Mouse (Mus musculus): ENCODE results near the gene Selp. TPM values are rescaled to one million over a fixed set of nuclear protein-coding genes. Genes with fewer than 3 reads are reported as not detected.

The Selp gene
- polyA plus RNA-seq (2012; rRNA removed), result 1.1 and 1.7 TPM in 2 replicates

GRCm38 (mm10) chr1:164114947-164115493 is at the start of gene Selp:
Selp (plus strand) TSS chr1:164115264.
- no peak for DNase-seq (ENCODE audit: low read depth, low spot score)
- WGBS, result 69% methylated on average over 8 of the region's 8 CpGs

DNA sequence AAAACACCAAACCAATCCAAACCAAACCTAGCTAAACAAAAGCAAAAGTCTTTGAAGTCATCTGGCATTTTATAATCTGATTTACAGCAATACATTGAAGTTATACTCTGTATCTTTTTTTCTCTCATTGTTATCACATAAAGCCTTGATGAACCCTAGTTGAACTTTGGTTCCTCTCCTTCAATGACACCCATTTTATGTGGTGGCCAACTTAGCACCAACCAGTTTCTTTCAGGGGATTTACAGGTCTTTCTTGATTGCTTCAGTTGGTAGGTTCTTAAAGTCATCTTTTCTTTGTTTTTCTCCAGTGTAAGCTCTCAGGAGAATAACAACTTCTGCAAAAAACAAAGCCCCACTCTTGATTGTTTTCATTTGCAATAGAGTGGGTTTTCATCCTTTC is 45.8 kb upstream of the Selp start:
- DNase-seq (ENCODE audit: low read depth, low spot score), result no peak

- 89% methylated on average over 4 of the region's 4 CpGs for WGBS
- no peak for DNase-seq (ENCODE audit: low read depth, low spot score)
Observed at GRCm38 (mm10) chr1:164070461-164070860, 44.6 kb upstream of the Selp start.

- DNase-seq (ENCODE audit: low read depth, low spot score), result no peak
- 64% methylated on average over 7 of the region's 7 CpGs for WGBS
Observed at GRCm38 (mm10) chr1:164071111-164071510, 44.0 kb upstream of the Selp start.

- DNase-seq (ENCODE audit: low read depth, low spot score), result no peak
- 86% methylated on average over 4 of the region's 4 CpGs for WGBS
Observed at GRCm38 (mm10) chr1:164072001-164072400, 43.1 kb upstream of the Selp start.

- DNase-seq (ENCODE audit: low read depth, low spot score), result no peak
- 78% methylated on average over 9 of the region's 9 CpGs for WGBS
Observed at GRCm38 (mm10) chr1:164073091-164073490, 42.0 kb upstream of the Selp start.

- 73% methylated on average over 7 of the region's 7 CpGs for WGBS
- DNase-seq (ENCODE audit: low read depth, low spot score), result no peak
Observed at GRCm38 (mm10) chr1:164073803-164074202, 41.3 kb upstream of the Selp start.

DNA sequence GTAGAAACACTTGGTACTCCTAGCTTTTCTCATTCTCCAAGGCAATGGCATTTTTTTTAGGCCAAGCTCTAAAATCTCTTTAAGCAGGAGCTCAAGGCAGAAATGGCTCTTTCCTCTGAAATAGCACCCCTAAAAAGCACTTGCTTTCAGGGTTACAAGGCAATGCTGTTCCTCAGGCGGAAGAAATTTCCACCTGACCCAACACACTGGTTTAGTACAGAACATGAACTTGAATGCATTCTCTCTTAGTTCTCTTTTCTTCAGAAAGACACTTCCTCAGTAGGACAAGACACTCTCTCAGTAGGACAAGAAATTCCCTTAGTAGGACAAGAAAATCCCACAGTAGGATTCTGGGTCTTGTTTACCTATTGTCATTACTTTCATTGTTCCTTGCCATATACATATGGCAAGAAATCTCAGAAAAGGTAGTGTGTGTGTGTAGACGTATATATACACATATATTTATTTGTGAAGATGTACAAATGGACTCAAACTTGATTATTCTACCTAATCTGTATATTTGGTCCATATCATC is 40.4 kb upstream of the Selp start:
- WGBS, result 85% methylated on average over 2 of the region's 2 CpGs
- no peak for DNase-seq (ENCODE audit: low read depth, low spot score)

GRCm38 (mm10) chr1:164075416-164075815 is 39.6 kb upstream of the Selp start:
- DNase-seq (ENCODE audit: low read depth, low spot score), result no peak
- 88% methylated on average over 1 of the region's 1 CpGs for WGBS

- WGBS, result 42% methylated on average over 1 of the region's 1 CpGs
- no peak for DNase-seq (ENCODE audit: low read depth, low spot score)
Observed at GRCm38 (mm10) chr1:164076441-164076840, 38.6 kb upstream of the Selp start.

GRCm38 (mm10) chr1:164077031-164077430 is 38.0 kb upstream of the Selp start:
- no peak for DNase-seq (ENCODE audit: low read depth, low spot score)

DNA sequence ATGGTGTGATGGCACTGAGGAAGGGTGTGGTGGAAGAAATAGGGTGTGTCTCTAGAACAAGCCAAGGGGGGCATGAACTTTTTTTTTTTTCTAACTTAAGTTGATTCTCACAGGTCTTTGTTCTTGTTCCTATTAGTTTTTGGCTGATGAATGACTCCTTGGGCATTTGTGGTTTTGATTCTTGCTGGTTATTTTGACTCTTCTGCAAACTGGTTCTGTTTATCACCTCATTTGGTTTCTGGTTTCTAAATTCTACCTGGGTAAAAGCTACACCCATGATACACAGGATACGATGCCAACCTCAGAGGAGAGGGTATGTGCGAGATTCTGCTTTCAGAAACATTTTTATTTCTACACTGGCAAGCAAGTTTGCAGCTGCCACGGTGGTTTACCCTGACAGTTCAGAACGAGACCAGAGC is 36.7 kb upstream of the Selp start:
- no peak for DNase-seq (ENCODE audit: low read depth, low spot score)

More at GRCm38 (mm10) chr1:164077031-164077430, 38.0 kb upstream of the Selp start:
- WGBS, result 80% methylated on average over 3 of the region's 3 CpGs

GRCm38 (mm10) chr1:164079091-164079490 is 36.0 kb upstream of the Selp start:
- DNase-seq (ENCODE audit: low read depth, low spot score), result no peak
- 78% methylated on average over 11 of the region's 11 CpGs for WGBS

More for the DNA sequence above, 36.7 kb upstream of the Selp start:
- 69% methylated on average over 4 of the region's 4 CpGs for WGBS

DNA sequence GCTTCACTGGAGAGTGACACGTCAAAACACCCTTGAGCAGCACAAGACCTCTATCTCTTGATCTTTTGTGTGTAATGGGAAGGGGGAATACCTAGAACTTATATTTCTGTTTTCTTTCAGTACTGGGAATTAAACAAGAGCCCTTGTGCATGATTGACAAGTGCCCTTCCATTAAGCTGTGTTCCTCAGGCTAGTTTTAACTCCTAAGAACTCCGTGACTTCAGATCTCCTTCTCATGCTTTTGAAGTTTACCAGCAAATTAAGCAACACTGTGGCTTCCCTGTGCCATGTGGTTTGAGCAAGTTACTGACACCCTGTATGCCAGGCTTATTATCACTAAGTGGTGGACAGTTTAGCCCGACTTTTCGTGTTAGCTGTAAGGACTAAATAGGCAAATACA is 32.0 kb upstream of the Selp start:
- 86% methylated on average over 4 of the region's 4 CpGs for WGBS
- DNase-seq (ENCODE audit: low read depth, low spot score), result no peak

- no peak for DNase-seq (ENCODE audit: low read depth, low spot score)
- WGBS, result 80% methylated on average over 3 of the region's 3 CpGs
Observed at GRCm38 (mm10) chr1:164086797-164087196, 28.3 kb upstream of the Selp start.

DNA sequence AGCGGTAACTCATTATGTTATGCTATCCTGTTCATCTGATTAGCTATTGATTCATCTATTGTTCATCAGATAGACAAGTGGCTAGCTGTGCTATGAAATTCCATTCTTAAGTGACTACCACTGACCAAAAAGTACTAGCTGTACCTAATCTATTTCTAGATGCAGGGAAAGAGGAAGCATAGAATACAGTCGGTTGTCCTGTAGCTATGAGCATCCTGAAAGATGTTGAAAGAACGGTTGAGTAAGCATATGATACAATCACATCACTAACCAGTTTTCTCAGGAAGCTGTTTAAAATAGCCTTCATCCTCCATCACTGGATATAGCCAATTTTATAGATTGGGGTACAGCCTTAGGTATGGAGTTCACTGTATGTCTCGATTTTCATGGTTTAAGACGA is 27.2 kb upstream of the Selp start:
- DNase-seq (ENCODE audit: low read depth, low spot score), result no peak
- 88% methylated on average over 5 of the region's 5 CpGs for WGBS

DNA sequence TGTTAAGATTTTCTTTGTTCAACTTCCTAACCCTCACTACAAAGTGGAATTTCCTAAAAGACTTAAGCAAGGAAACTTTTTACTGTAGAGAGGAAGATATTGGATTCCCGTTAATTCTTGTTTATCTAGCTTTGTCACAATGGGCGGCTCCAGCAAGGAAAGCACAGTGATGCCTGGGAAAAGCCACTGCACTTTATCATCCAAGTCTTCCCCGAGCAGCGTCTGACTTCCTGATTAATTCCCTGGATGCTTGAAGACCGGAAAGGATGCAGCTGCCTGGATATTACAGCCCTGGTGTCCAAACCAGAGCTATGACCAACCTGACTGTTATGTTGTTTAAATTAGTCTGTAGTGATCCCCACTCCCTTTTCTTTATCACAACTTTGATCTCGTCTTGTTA is 18.3 kb upstream of the Selp start:
- DNase-seq (ENCODE audit: low read depth, low spot score), result no peak
- WGBS, result 42% methylated on average over 6 of the region's 6 CpGs

DNA sequence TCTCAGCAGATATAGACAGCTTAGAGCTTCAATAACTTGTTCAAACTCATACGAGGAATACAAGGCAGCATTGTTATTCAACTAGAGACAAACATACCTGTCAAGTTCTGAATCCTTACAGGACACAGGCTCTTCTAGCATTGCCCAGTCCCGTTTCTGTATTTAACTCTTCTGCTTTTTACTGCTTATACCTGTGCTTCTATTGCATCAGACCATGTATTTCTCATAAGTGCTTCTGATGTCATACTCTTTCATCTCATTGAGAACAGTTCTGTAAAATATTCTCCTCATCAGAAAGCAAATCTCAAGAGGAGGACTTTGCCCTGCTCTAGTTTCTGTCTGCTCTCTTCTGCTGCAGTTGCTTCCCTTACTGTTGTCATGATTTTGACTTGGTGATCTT is 17.2 kb upstream of the Selp start:
- DNase-seq (ENCODE audit: low read depth, low spot score), result no peak
- 34% methylated on average over 2 of the region's 2 CpGs for WGBS

DNA sequence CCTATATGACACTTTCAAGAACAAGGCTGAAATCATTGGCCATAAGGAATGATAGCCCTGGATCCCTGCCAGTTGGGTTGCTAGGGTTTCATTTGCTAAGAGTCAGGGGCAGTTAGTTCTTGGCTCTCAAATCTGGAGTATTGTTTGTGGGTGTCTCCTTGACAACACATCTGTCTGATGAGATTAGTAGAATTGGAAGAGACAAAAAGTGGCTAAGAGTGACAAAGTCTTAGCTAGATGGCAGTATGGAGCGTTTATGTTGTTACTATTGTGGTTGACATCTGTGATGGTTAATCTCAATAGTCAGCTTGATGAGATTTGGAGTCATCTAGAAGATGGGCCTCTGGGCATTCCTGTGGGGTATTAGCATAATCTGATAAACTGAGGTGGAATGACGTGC is 16.7 kb upstream of the Selp start:
- no peak for DNase-seq (ENCODE audit: low read depth, low spot score)
- 68% methylated on average over 2 of the region's 2 CpGs for WGBS

GRCm38 (mm10) chr1:164109763-164110162 is 5.3 kb upstream of the Selp start:
- DNase-seq (ENCODE audit: low read depth, low spot score), result no peak
- 55% methylated on average over 2 of the region's 2 CpGs for WGBS

GRCm38 (mm10) chr1:164110591-164111329 is 4.3 kb upstream of the Selp start:
- DNase-seq (ENCODE audit: low read depth, low spot score), result no peak
- WGBS, result 95% methylated on average over 9 of the region's 9 CpGs

Data from large intestine, adult 2 months (tissue).